Mouse (Mus musculus) embryonic facial prominence, embryonic 11.5 days (tissue): ENCODE measurements around the gene Vax1. TPM values are rescaled to one million over a fixed set of nuclear protein-coding genes. Genes with fewer than 3 reads are reported as not detected.

ENCODE experiments used
- ATAC-seq: fragments of 200-750 bp; cut with Nextera tagmentation; replicated peaks from 2 replicates; pipeline ENCODE4 v1.8.0; 2017; ENCODE audit warnings: low read depth; ENCODE audit not compliant: insufficient number of reproducible peaks, low FRiP score, low TSS enrichment
- DNase-seq: peaks from one replicate; pipeline ENCODE4 v3.0.0-alpha.2; 2015; ENCODE audit warnings: low spot score
- H3K27ac ChIP-seq: fragments of 300-500 bp; sonication (generic); replicated peaks from 2 replicates; pipeline ENCODE4 v1.5.1; 2014; ENCODE audit warnings: mild to moderate bottlenecking, low read depth, low read length, control low read depth
- H3K27me3 ChIP-seq: fragments of 300-500 bp; sonication (generic); 2 replicates; pipeline ENCODE4 v1.6.1; 2014; ENCODE audit warnings: mild to moderate bottlenecking, low read length, moderate library complexity, mixed read lengths; ENCODE audit not compliant: control insufficient read depth, insufficient read depth
- H3K36me3 ChIP-seq: fragments of 300-500 bp; sonication (generic); replicated peaks from 2 replicates; pipeline ENCODE4 v1.6.1; 2014; ENCODE audit warnings: low read depth, mild to moderate bottlenecking, low read length, moderate library complexity, mixed read lengths; ENCODE audit not compliant: control insufficient read depth, insufficient read depth
- H3K4me1 ChIP-seq: fragments of 300-500 bp; sonication (generic); 2 replicates; pipeline ENCODE4 v1.6.1; 2014; ENCODE audit warnings: low read length, mixed read lengths; ENCODE audit not compliant: control insufficient read depth, insufficient read depth
- H3K4me2 ChIP-seq: fragments of 300-500 bp; sonication (generic); 2 replicates; pipeline ENCODE4 v1.6.1; 2014; ENCODE audit warnings: low read depth, mild to moderate bottlenecking, control low read depth, low read length, moderate library complexity
- H3K4me3 ChIP-seq: fragments of 300-500 bp; sonication (generic); 2 replicates; pipeline ENCODE4 v1.5.1; 2014; ENCODE audit warnings: low read depth, low read length, control low read depth
- H3K9ac ChIP-seq: fragments of 300-500 bp; sonication (generic); replicated peaks from 2 replicates; pipeline ENCODE4 v1.6.1; 2014; ENCODE audit warnings: mild to moderate bottlenecking, control low read depth, low read length
- H3K9me3 ChIP-seq: fragments of 300-500 bp; sonication (generic); replicated peaks from 2 replicates; pipeline ENCODE4 v1.6.1; 2016; ENCODE audit warnings: mild to moderate bottlenecking, low read length, inconsistent platforms, mixed read lengths; ENCODE audit not compliant: control insufficient read depth
- WGBS: fragments of 180-500 bp; shearing (Covaris S2); extraction: QIAGEN DNeasy Blood & Tissue Kit; methylation state at CpG from one replicate; pipeline ENCODE4 v1.1.7; 2014; 5-methylcytosine and 5-hydroxymethylcytosine counted together
- polyA plus RNA-seq: library from polyadenylated mRNA; unstranded; fragments of >200 nt; fragmentation: Nextera tagmentation; extraction: Ambion mirVana; gene quantifications from 2 replicates; pipeline ENCODE4 v1.2.1, GENCODE M21; 2014

The Vax1 gene
- polyA plus RNA-seq, 1 experiment from 2014 or later: 2.6 TPM

GRCm38 (mm10) chr19:59154171-59154570 lies 15.7 kb downstream of the Vax1 start:
- ATAC-seq (no peak), DNase-seq (no peak)
- H3K27ac ChIP-seq: no peak overlapping the region
- no peaks in the 10 kb centered on the region for H3K27me3 ChIP-seq
- H3K36me3 ChIP-seq: no peaks in the 10 kb centered on the region
- no peak overlapping the region for H3K4me3 ChIP-seq
- 78% methylated on average over 2 of the region's 2 CpGs for WGBS
- H3K4me1 ChIP-seq: no peaks in the 10 kb centered on the region
- no peak overlapping the region for H3K4me2 ChIP-seq
- H3K9ac ChIP-seq: no peak overlapping the region
- no peaks in the 10 kb centered on the region for H3K9me3 ChIP-seq

GRCm38 (mm10) chr19:59145492-59146140 lies 24.2 kb downstream of the Vax1 start:
- no peak overlapping the region for H3K9ac ChIP-seq
- no peak overlapping the region for H3K4me3 ChIP-seq
- WGBS: 51% methylated on average over 9 of the region's 9 CpGs
- H3K4me2 ChIP-seq: no peak overlapping the region
- ATAC-seq (no peak), DNase-seq (peak; percentile 30)
- no peaks in the 10 kb centered on the region for H3K9me3 ChIP-seq
- no peak overlapping the region for H3K27ac ChIP-seq
- no peaks in the 10 kb centered on the region for H3K36me3 ChIP-seq
- no peaks in the 10 kb centered on the region for H3K27me3 ChIP-seq
- H3K4me1 ChIP-seq: no peaks in the 10 kb centered on the region

- no peaks in the 10 kb centered on the region for H3K27me3 ChIP-seq
- WGBS: 78% methylated on average over 6 of the region's 6 CpGs
- H3K9me3 ChIP-seq: no peaks in the 10 kb centered on the region
Measured at GRCm38 (mm10) chr19:59145064-59145463, 24.8 kb downstream of the Vax1 start.

GRCm38 (mm10) chr19:59142206-59142605 lies 27.6 kb downstream of the Vax1 start:
- no peaks in the 10 kb centered on the region for H3K9me3 ChIP-seq
- H3K4me2 ChIP-seq: no peak overlapping the region
- H3K27ac ChIP-seq: no peak overlapping the region
- H3K27me3 ChIP-seq: no peaks in the 10 kb centered on the region
- no peak overlapping the region for H3K9ac ChIP-seq
- DNase-seq (no peak), ATAC-seq (no peak)
- H3K4me1 ChIP-seq: no peaks in the 10 kb centered on the region
- 57% methylated on average over 4 of the region's 4 CpGs for WGBS
- no peaks in the 10 kb centered on the region for H3K36me3 ChIP-seq
- H3K4me3 ChIP-seq: no peak overlapping the region

More at GRCm38 (mm10) chr19:59145064-59145463, 24.8 kb downstream of the Vax1 start:
- Histone ChIP-seq H3K9ac (no peak overlapping the region), H3K4me3 (no peak overlapping the region), H3K36me3 (no peaks in the 10 kb centered on the region), H3K27ac (no peak overlapping the region), H3K4me2 (no peak overlapping the region), H3K4me1 (no peaks in the 10 kb centered on the region)
- ATAC-seq (no peak), DNase-seq (no peak)

GRCm38 (mm10) chr19:59135387-59135786 lies 34.5 kb downstream of the Vax1 start:
- H3K4me2 ChIP-seq: no peak overlapping the region

GRCm38 (mm10) chr19:59134916-59135315 lies 34.9 kb downstream of the Vax1 start:
- ATAC-seq (no peak), DNase-seq (no peak)
- H3K9ac ChIP-seq: no peak overlapping the region
- H3K9me3 ChIP-seq: no peaks in the 10 kb centered on the region
- H3K36me3 ChIP-seq: no peaks in the 10 kb centered on the region
- H3K4me1 ChIP-seq: no peaks in the 10 kb centered on the region
- WGBS: 19% methylated on average over 2 of the region's 2 CpGs
- H3K27me3 ChIP-seq: no peaks in the 10 kb centered on the region
- no peak overlapping the region for H3K27ac ChIP-seq
- H3K4me2 ChIP-seq: no peak overlapping the region
- no peak overlapping the region for H3K4me3 ChIP-seq

More at GRCm38 (mm10) chr19:59135387-59135786, 34.5 kb downstream of the Vax1 start:
- ATAC-seq: no peak
- Histone ChIP-seq H3K27ac (no peak overlapping the region), H3K9ac (no peak overlapping the region), H3K9me3 (no peaks in the 10 kb centered on the region), H3K27me3 (no peaks in the 10 kb centered on the region), H3K36me3 (no peaks in the 10 kb centered on the region), H3K4me1 (no peaks in the 10 kb centered on the region), H3K4me3 (no peak overlapping the region)
- 71% methylated on average over 8 of the region's 8 CpGs for WGBS
- no peak for DNase-seq

GRCm38 (mm10) chr19:59133202-59133601 lies 36.7 kb downstream of the Vax1 start:
- no peak overlapping the region for H3K9ac ChIP-seq
- ATAC-seq (0 out of 2 replicates have a peak, but pooled peaks have one; percentile 23), DNase-seq (peak; percentile 56)
- no peaks in the 10 kb centered on the region for H3K9me3 ChIP-seq
- no peaks in the 10 kb centered on the region for H3K36me3 ChIP-seq
- H3K27me3 ChIP-seq: no peaks in the 10 kb centered on the region
- H3K27ac ChIP-seq: no peak overlapping the region
- H3K4me1 ChIP-seq: no peaks in the 10 kb centered on the region
- no peak overlapping the region for H3K4me3 ChIP-seq
- 23% methylated on average over 11 of the region's 11 CpGs for WGBS
- no peak overlapping the region for H3K4me2 ChIP-seq

GRCm38 (mm10) chr19:59129671-59130070 lies 40.2 kb downstream of the Vax1 start:
- Histone ChIP-seq H3K27ac (no peak overlapping the region), H3K4me2 (no peak overlapping the region), H3K27me3 (no peaks in the 10 kb centered on the region), H3K36me3 (no peaks in the 10 kb centered on the region), H3K4me3 (no peak overlapping the region), H3K4me1 (no peaks in the 10 kb centered on the region), H3K9ac (no peak overlapping the region), H3K9me3 (no peaks in the 10 kb centered on the region)
- ATAC-seq (no peak), DNase-seq (no peak)
- WGBS: 73% methylated on average over 2 of the region's 2 CpGs
